Mouse (Mus musculus) kidney, embryonic 16.5 days (tissue): Measurements from ENCODE around the gene Marc2. TPM values are rescaled to one million over a fixed set of nuclear protein-coding genes. Genes with fewer than 3 reads are reported as not detected.
A peak's percentile ranks its signal among the peaks of the same experiment; 100 is the strongest.

Source experiments
- ATAC-seq: fragments of 200-750 bp; cut with Nextera tagmentation; 2 replicates; pipeline ENCODE4 v1.8.0; 2017; ENCODE audit warnings: moderate TSS enrichment; ENCODE audit not compliant: low FRiP score, low TSS enrichment
- H3K27ac ChIP-seq: fragments of 300-500 bp; sonication (generic); 2 replicates; pipeline ENCODE4 v1.5.1; 2014; ENCODE audit warnings: low read length
- H3K27me3 ChIP-seq: fragments of 300-500 bp; sonication (generic); 2 replicates; pipeline ENCODE4 v1.6.1; 2014; ENCODE audit warnings: low read length, control low read depth, mixed read lengths; ENCODE audit not compliant: insufficient read depth
- H3K36me3 ChIP-seq: fragments of 300-500 bp; sonication (generic); 2 replicates; pipeline ENCODE4 v1.6.1; 2014; ENCODE audit warnings: low read length, control low read depth, mixed read lengths; ENCODE audit not compliant: insufficient read depth
- H3K4me1 ChIP-seq: fragments of 300-500 bp; sonication (generic); 2 replicates; pipeline ENCODE4 v1.6.1; 2014; ENCODE audit warnings: low read length, control low read depth, mixed read lengths; ENCODE audit not compliant: insufficient read depth
- H3K4me2 ChIP-seq: fragments of 300-500 bp; sonication (generic); replicated peaks from 2 replicates; pipeline ENCODE4 v1.6.1; 2014; ENCODE audit warnings: low read depth, low read length
- H3K4me3 ChIP-seq: fragments of 300-500 bp; sonication (generic); 2 replicates; pipeline ENCODE4 v1.5.1; 2014; ENCODE audit warnings: mild to moderate bottlenecking, low read length
- H3K9ac ChIP-seq: fragments of 300-500 bp; sonication (generic); replicated peaks from 2 replicates; pipeline ENCODE4 v1.6.1; 2014; ENCODE audit warnings: low read length
- H3K9me3 ChIP-seq: fragments of 300-500 bp; sonication (generic); 2 replicates; pipeline ENCODE4 v1.6.1; 2016; ENCODE audit warnings: low read length, control low read depth
- WGBS: fragments of 180-500 bp; shearing (Covaris S2); extraction: QIAGEN DNeasy Blood & Tissue Kit; methylation state at CpG from one replicate; pipeline ENCODE4 v1.1.7; 2014; 5-methylcytosine and 5-hydroxymethylcytosine counted together
- polyA plus RNA-seq: library from polyadenylated mRNA; unstranded; fragments of >200 nt; fragmentation: Nextera tagmentation; extraction: Ambion mirVana; gene quantifications from 2 replicates; pipeline ENCODE4 v1.2.1, GENCODE M21; 2015

Marc2 gene
- polyA plus RNA-seq, 1 experiment from 2014 or later: 228 TPM

DNA sequence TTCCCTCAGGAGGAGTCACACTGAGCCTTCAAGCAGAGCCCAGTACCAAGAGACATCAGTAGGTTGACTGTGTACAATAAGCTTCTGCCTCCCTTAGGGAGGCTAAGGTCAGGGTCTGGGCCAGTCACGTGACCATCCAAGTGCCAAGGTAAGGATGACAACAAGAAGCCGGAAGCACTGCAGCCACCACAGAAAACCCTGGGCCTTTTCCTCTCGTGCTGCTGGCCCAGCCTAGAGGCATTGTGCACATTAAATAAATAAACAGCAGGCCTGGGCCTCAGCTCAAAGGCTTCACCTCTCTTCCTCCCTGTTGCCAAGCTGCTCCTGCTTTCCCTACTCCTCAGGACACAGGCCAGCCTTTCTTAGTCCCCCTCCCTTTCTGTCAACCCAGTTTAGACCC, 14.0 kb upstream of the Marc2 start:
- Histone ChIP-seq H3K4me3 (no peak overlapping the region), H3K27me3 (no peaks in the 10 kb centered on the region), H3K36me3 (no peaks in the 10 kb centered on the region), H3K4me1 (peaks cover 15% of the 10 kb centered on the region; the same call in 1 of the 2 replicates), H3K9ac (no peak overlapping the region), H3K9me3 (no peaks in the 10 kb centered on the region), H3K27ac (0 out of 2 replicates have a peak overlapping the region, but pooled peaks have one; percentile 12), H3K4me2 (no peak overlapping the region)
- no peak for ATAC-seq
- 45% methylated on average over 3 of the region's 3 CpGs for WGBS

DNA sequence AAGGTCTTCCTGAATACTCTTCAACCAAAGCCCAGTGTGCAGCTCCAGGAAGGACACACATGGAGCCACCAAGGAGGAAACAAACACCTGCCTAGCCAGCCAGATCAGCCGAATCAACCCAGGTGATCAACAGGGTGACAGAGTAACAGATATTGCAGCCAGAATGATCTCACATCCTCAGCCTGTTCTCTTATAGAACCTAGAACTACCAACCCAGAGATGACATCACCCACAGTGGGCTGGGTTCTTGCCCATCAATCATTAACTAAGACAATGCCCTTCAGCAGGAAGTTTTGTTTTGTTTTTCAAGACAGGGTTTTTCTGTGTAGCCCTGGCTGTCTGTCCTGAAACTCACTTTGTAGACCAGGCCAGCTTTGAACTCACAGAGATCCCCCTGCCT, 12.0 kb upstream of the Marc2 start:
- Histone ChIP-seq H3K4me2 (no peak overlapping the region), H3K27me3 (no peaks in the 10 kb centered on the region), H3K9me3 (no peaks in the 10 kb centered on the region), H3K9ac (no peak overlapping the region), H3K36me3 (no peaks in the 10 kb centered on the region), H3K27ac (no peak overlapping the region), H3K4me1 (peaks cover 9% of the 10 kb centered on the region; the same call in 1 of the 2 replicates), H3K4me3 (no peak overlapping the region)
- 89% methylated on average over 1 of the region's 1 CpGs for WGBS
- no peak for ATAC-seq

DNA sequence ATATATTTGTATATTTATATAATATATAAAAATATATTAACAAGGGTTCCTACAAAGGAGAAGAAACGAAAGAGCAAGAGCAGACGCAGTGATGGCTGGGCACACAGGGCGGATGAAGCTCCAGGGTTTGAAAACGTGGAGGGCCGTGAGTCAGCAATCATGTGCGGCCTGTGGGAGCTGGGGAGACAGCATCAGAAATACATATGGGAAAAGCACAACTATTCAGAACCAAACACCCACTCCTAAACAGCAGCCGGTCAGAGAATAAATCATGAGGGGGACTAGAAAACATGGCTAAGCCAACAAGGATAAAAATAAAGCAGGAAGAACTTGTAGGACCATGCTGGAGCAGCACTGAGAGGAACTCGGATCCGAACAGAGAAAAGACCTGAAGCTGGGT, 11.0 kb upstream of the Marc2 start:
- Histone ChIP-seq H3K4me1 (peaks cover 13% of the 10 kb centered on the region), H3K4me2 (no peak overlapping the region), H3K27ac (no peak overlapping the region), H3K27me3 (no peaks in the 10 kb centered on the region), H3K9ac (no peak overlapping the region), H3K4me3 (no peak overlapping the region), H3K36me3 (no peaks in the 10 kb centered on the region), H3K9me3 (no peaks in the 10 kb centered on the region)
- ATAC-seq: no peak
- 86% methylated on average over 9 of the region's 9 CpGs for WGBS

DNA sequence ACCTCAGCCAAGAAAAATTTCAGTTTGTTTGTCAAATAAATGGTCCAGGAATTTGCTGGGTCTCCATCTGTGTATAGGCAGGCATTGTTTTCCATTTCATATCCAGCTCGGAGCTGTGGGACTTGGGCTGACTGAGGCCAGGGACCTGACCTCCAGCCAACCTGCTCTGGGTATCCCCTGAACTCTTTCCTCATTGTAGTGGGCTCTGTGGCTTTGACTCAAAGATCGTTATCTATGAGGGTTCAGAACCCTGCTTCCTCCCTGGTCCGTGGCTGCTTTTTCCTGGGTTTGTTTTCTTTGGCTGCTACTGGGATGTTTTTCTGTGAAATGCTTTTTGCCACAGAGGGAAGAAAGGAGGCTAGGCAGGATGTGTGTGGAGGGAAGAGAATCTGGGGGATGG, 7.7 kb upstream of the Marc2 start:
- Histone ChIP-seq H3K4me3 (no peak overlapping the region), H3K9me3 (no peaks in the 10 kb centered on the region), H3K27me3 (no peaks in the 10 kb centered on the region), H3K36me3 (no peaks in the 10 kb centered on the region), H3K4me1 (peaks cover 21% of the 10 kb centered on the region), H3K9ac (0 out of 2 replicates have a peak overlapping the region, but pooled peaks have one; percentile 8), H3K4me2 (peak overlapping the region; percentile 39), H3K27ac (peak overlapping the region; percentile 85)
- ATAC-seq: peak; percentile 7; the same call in 1 of the 2 replicates
- 32% methylated on average over 3 of the region's 3 CpGs for WGBS

DNA sequence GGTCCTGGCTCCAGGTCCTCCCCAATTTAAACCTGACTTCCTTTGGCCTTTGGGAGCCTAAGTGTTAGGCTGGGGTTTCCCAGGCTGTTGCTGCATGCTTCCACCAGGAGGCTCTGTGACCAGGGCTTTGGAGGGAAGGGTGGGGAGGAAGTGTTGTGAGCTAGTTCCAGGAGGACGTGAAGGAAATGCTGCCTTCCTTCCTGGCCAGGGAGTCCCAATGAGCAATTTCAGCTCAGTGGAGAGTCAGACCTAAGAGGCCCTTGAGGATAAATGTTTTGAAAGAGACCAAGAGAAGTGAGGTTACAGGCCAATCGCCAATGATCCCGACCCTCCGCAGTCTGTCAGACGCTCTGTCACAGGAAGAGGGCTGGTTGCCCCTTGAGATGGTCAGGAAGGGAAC, 7.1 kb upstream of the Marc2 start:
- H3K36me3 ChIP-seq: no peaks in the 10 kb centered on the region
- WGBS: 21% methylated on average over 5 of the region's 5 CpGs
- peak overlapping the region; percentile 85 for H3K27ac ChIP-seq
- H3K27me3 ChIP-seq: no peaks in the 10 kb centered on the region
- peak; percentile 54; the same call in 1 of the 2 replicates for ATAC-seq
- peak overlapping the region; percentile 39 for H3K4me2 ChIP-seq
- H3K9me3 ChIP-seq: no peaks in the 10 kb centered on the region
- H3K9ac ChIP-seq: 0 out of 2 replicates have a peak overlapping the region, but pooled peaks have one; percentile 8
- peaks cover 21% of the 10 kb centered on the region for H3K4me1 ChIP-seq
- peak overlapping the region; percentile 17 for H3K4me3 ChIP-seq

DNA sequence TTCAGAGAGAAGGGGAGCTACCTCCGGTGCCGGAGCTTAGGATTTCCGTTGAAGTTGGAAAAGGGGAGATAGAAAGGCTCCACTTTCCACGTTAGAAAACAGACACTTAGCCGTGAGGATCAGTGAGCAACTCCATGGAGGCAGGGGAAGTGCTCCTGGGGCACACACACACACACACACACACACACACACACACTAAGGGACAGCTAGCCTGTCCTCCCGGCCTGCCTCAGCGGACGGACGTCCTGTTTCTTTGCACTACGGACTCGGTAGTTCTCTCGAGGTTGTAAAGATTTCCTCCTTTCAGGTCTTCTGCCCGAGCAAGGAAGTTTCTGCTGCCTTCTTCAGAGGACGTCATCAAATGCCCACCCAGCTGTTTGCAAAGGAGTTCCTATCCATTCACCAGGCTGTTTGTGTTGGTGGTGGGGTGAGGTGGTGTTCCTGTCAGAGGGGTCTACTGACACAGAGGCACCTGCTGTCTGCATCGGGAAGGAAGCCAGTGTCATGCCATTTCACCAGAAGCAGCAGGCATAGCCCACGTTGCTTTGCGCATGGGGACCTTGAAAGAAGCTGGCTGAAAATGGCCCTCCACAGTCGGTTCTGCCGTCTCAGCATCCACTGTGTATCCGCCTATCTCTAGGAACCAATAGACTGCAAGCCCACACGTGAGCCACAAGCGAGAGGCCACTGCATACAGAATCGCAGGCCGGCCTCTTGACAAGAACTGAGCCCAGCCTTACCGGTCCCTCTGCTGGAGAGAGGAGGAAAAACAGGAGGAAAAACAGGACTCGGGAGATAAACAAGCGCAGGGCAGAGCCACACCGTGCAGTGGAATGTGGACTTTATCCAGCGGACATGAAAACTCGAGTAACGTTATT, 5.7 kb upstream of the Marc2 start:
- Histone ChIP-seq H3K4me3 (0 out of 2 replicates have a peak overlapping the region, but pooled peaks have one; percentile 1), H3K27ac (peak overlapping the region; percentile 63), H3K36me3 (no peaks in the 10 kb centered on the region), H3K9me3 (no peaks in the 10 kb centered on the region), H3K4me2 (peak overlapping the region; percentile 40), H3K27me3 (0 out of 2 replicates have a peak, but pooled peaks cover 3% of the 10 kb centered on the region), H3K9ac (peak overlapping the region; percentile 19; the same call in 1 of the 2 replicates), H3K4me1 (peaks cover 21% of the 10 kb centered on the region)
- WGBS: 14% methylated on average over 31 of the region's 31 CpGs
- peak; percentile 84 for ATAC-seq

DNA sequence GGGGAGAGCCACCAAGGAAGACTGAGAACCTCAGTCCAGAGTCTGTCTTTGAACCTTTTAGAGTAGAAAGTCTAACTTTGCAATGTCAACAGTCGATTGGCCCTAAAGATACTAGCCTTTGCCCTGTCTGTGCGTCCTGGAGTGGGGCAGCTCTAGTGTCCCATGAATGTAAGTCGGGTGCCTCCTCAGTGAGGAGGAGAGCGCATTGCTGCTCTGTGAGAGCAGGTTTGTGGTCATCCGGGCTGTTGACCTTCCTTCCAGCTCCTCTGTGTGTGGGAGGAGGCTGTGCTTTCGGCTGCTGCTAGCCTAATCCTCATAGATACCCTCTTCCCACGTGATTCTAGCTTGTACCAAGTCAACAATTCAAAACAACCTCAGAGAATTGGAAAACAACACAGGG, 4.9 kb upstream of the Marc2 start:
- Histone ChIP-seq H3K27ac (peak overlapping the region; percentile 63), H3K9me3 (no peaks in the 10 kb centered on the region), H3K27me3 (0 out of 2 replicates have a peak, but pooled peaks cover 3% of the 10 kb centered on the region), H3K4me2 (peak overlapping the region; percentile 40), H3K4me3 (no peak overlapping the region), H3K36me3 (no peaks in the 10 kb centered on the region), H3K9ac (0 out of 2 replicates have a peak overlapping the region, but pooled peaks have one; percentile 11), H3K4me1 (peaks cover 27% of the 10 kb centered on the region)
- no peak for ATAC-seq
- 17% methylated on average over 7 of the region's 7 CpGs for WGBS

DNA sequence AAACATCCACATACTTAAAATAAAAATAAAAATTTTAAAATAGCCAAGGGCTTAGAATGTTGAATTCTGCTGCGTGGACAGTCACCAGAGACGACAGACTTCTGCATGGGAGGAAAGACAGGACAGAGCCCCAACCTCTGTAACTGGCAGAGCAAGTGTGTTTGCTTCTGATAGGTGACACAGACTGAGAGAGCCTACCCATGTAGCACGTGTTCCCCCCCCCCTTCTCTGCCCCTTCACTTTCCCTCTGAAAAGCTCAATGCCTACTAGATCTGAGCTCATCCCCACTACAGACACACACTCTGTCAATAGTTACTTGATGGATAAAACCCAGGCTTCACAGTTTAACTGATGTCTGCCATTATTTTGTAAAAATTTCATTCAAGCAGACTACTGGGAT, 722 bp upstream of the Marc2 start:
- Histone ChIP-seq H3K9ac (no peak overlapping the region), H3K4me2 (peak overlapping the region; percentile 96), H3K27me3 (0 out of 2 replicates have a peak, but pooled peaks cover 3% of the 10 kb centered on the region), H3K27ac (no peak overlapping the region), H3K36me3 (no peaks in the 10 kb centered on the region), H3K9me3 (no peaks in the 10 kb centered on the region), H3K4me3 (no peak overlapping the region), H3K4me1 (peaks cover 34% of the 10 kb centered on the region)
- ATAC-seq: no peak
- WGBS: 60% methylated on average over 3 of the region's 3 CpGs

DNA sequence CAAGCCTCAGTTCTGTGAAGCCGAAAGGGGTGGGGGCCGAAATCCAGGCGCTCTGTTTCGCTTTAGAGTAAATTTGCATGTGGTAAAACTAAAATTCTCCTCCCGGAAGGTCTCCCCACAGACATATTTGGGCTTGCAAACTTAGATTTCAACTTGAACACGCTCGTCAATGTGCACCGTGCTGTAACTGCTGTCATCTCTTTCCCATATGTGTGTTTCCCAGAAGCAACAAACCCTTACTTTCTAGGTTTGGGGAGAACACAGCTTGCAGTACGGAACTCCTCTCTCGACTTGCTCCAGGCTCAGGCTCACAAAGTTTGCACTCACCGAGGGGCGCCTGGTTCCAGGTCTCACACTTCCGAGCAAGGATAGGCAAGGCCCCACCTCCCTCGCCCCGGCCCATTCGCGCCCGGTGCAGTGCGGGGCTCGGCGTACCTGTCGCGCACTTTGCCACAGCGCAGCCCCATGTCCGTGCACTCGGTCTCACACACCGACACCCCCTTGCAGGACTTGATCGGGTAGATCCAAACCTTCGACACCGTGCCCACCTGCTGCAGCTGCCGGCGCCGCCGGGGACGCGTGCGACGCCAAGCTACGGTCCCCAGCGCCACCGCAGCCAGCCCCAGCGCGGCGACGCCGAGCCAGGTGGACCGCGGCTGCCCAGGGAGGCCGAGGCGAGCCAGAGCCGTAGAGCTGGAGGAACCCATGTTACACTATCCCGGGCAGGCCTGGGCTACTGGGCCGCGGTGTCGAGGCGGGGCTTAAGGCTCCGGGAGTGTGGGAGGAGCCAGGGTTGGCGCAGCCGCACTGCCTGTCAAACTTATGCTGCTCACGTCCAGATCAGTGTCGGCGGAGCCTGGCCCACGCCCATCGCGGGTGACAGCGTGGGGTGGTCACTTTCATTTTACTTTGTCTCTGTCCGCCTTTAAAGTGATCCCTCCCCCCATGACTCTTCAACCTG, 860 bp downstream of the Marc2 start:
- under 1% methylated on average over 67 of the region's 67 CpGs for WGBS
- peak; percentile 98 for ATAC-seq
- Histone ChIP-seq H3K4me1 (peaks cover 23% of the 10 kb centered on the region), H3K27me3 (0 out of 2 replicates have a peak, but pooled peaks cover 3% of the 10 kb centered on the region), H3K9ac (peak overlapping the region; percentile 85), H3K9me3 (no peaks in the 10 kb centered on the region), H3K27ac (peak overlapping the region; percentile 90), H3K4me2 (peak overlapping the region; percentile 96), H3K4me3 (peak overlapping the region; percentile 75), H3K36me3 (peaks cover under 1% of the 10 kb centered on the region; the same call in 1 of the 2 replicates)
